Mouse (Mus musculus) bone marrow macrophage, adult 2 months (primary cell): ENCODE measurements around the gene Srgap3. TPM values are rescaled to one million over a fixed set of nuclear protein-coding genes. Genes with fewer than 3 reads are reported as not detected.

ENCODE experiments used
- H3K27ac ChIP-seq: 2 replicates; pipeline ENCODE4 v1.5.1; 2012; ENCODE audit warnings: low read depth, low read length; ENCODE audit not compliant: insufficient read depth
- H3K4me1 ChIP-seq: 2 replicates; pipeline ENCODE4 v1.6.1; 2012; ENCODE audit warnings: low read length; ENCODE audit not compliant: control insufficient read depth, insufficient read depth
- H3K4me3 ChIP-seq: 2 replicates; pipeline ENCODE4 v1.5.1; 2012; ENCODE audit warnings: mild to moderate bottlenecking, low read length, moderate library complexity; ENCODE audit not compliant: insufficient read depth
- CTCF ChIP-seq: IDR thresholded peaks from 2 replicates; pipeline ENCODE4 v1.5.1; 2012; ENCODE audit warnings: low read depth, mild to moderate bottlenecking, low read length, moderate library complexity
- POLR2A ChIP-seq: IDR thresholded peaks from 2 replicates; pipeline ENCODE4 v1.6.1; 2012; ENCODE audit warnings: mild to moderate bottlenecking, low read depth, low read length, borderline replicate concordance
- polyA plus RNA-seq: library from polyadenylated mRNA; stranded (reverse); fragments of >200 nt; gene quantifications from 2 replicates; pipeline ENCODE4 v1.2.4, GENCODE M21; 2012; ENCODE audit not compliant: missing spikeins, insufficient read depth, insufficient read length

Gene Srgap3
- polyA plus RNA-seq, 1 experiment, result 2.9 TPM

GRCm38 (mm10) chr6:112820298-112820992, 126.6 kb downstream of the Srgap3 start:
- Histone ChIP-seq H3K4me1 (no peaks in the 10 kb centered on the region), H3K4me3 (no peak overlapping the region), H3K27ac (no peak overlapping the region)
- no peak for TF ChIP-seq POLR2A
- TF ChIP-seq CTCF, result no peak

- no peak for TF ChIP-seq POLR2A
- no peak for TF ChIP-seq CTCF
- Histone ChIP-seq H3K4me1 (no peaks in the 10 kb centered on the region), H3K27ac (no peak overlapping the region), H3K4me3 (no peak overlapping the region)
Observed at GRCm38 (mm10) chr6:112818403-112818901, 128.6 kb downstream of the Srgap3 start.

GRCm38 (mm10) chr6:112815604-112816003, 131.5 kb downstream of the Srgap3 start:
- Histone ChIP-seq H3K4me3 (no peak overlapping the region), H3K4me1 (no peaks in the 10 kb centered on the region), H3K27ac (no peak overlapping the region)
- no peak for TF ChIP-seq CTCF
- no peak for TF ChIP-seq POLR2A

- Histone ChIP-seq H3K27ac (no peak overlapping the region), H3K4me3 (no peak overlapping the region), H3K4me1 (no peaks in the 10 kb centered on the region)
- TF ChIP-seq POLR2A, result no peak
- TF ChIP-seq CTCF, result no peak
Observed at GRCm38 (mm10) chr6:112814525-112815086, 132.5 kb downstream of the Srgap3 start.

- no peak for TF ChIP-seq POLR2A
- no peak for TF ChIP-seq CTCF
- Histone ChIP-seq H3K27ac (no peak overlapping the region), H3K4me3 (no peak overlapping the region), H3K4me1 (no peaks in the 10 kb centered on the region)
Observed at GRCm38 (mm10) chr6:112812884-112813283, 134.2 kb downstream of the Srgap3 start.

GRCm38 (mm10) chr6:112810521-112810830, 136.6 kb downstream of the Srgap3 start:
- Histone ChIP-seq H3K27ac (no peak overlapping the region), H3K4me1 (no peaks in the 10 kb centered on the region), H3K4me3 (no peak overlapping the region)
- TF ChIP-seq POLR2A (no peak), CTCF (no peak)

GRCm38 (mm10) chr6:112809658-112810520, 137.2 kb downstream of the Srgap3 start:
- TF ChIP-seq POLR2A, result no peak
- TF ChIP-seq CTCF, result no peak
- no peak overlapping the region for H3K27ac ChIP-seq

GRCm38 (mm10) chr6:112808738-112809137, 138.3 kb downstream of the Srgap3 start:
- no peak overlapping the region for H3K27ac ChIP-seq
- H3K4me1 ChIP-seq, result no peaks in the 10 kb centered on the region
- no peak for TF ChIP-seq POLR2A
- no peak for TF ChIP-seq CTCF
- no peak overlapping the region for H3K4me3 ChIP-seq

More at GRCm38 (mm10) chr6:112809658-112810520, 137.2 kb downstream of the Srgap3 start:
- no peak overlapping the region for H3K4me3 ChIP-seq
- no peaks in the 10 kb centered on the region for H3K4me1 ChIP-seq

- H3K4me3 ChIP-seq, result no peak overlapping the region
- TF ChIP-seq POLR2A, result no peak
- TF ChIP-seq CTCF, result no peak
- H3K4me1 ChIP-seq, result peaks cover 2% of the 10 kb centered on the region
Observed at GRCm38 (mm10) chr6:112801917-112802316, 145.1 kb downstream of the Srgap3 start.

GRCm38 (mm10) chr6:112798378-112798777, 148.7 kb downstream of the Srgap3 start:
- H3K4me1 ChIP-seq, result peaks cover 4% of the 10 kb centered on the region
- TF ChIP-seq CTCF (no peak), POLR2A (no peak)
- no peak overlapping the region for H3K4me3 ChIP-seq
- H3K27ac ChIP-seq, result no peak overlapping the region

More at GRCm38 (mm10) chr6:112801917-112802316, 145.1 kb downstream of the Srgap3 start:
- H3K27ac ChIP-seq, result no peak overlapping the region
